Mouse (Mus musculus): ENCODE data around the gene Emc6. TPM values are rescaled to one million over a fixed set of nuclear protein-coding genes. Genes with fewer than 3 reads are reported as not detected.

The Emc6 gene
- polyA plus RNA-seq, 1 experiment from 2014 or later, result 132 TPM

GRCm38 (mm10) chr11:73160811-73161200, 16.0 kb downstream of the Emc6 start:
- DNase-seq (ENCODE audit: low spot score) (no peak), ATAC-seq (ENCODE audit: low FRiP score, low TSS enrichment) (no peak)
- TF ChIP-seq EP300 (optimal IDR thresholded peaks at IDR 0.05) (no peak), CTCF (IDR thresholded peaks at IDR 0.05; ENCODE audit: low read depth) (no peak)
- no peaks in the 10 kb centered on the region for H3K9me3 ChIP-seq (ENCODE audit: control insufficient read depth, low read length)
- no peaks in the 10 kb centered on the region for H3K27me3 ChIP-seq (ENCODE audit: control insufficient read depth, insufficient read depth, low read length)
- H3K4me1 ChIP-seq (replicated peaks; ENCODE audit: control insufficient read depth, insufficient read depth), result no peaks in the 10 kb centered on the region; the same call in 1 of the 2 replicates
- 24% methylated on average over 6 of the region's 6 CpGs for WGBS
- peak overlapping the region; percentile 67 for H3K4me2 ChIP-seq (replicated peaks; ENCODE audit: low read depth)
- H3K9ac ChIP-seq (ENCODE audit: low read length), result no peak overlapping the region
- no peaks in the 10 kb centered on the region for H3K36me3 ChIP-seq (ENCODE audit: control insufficient read depth, insufficient read depth, low read length)
- no peak overlapping the region for H3K27ac ChIP-seq (replicated peaks)
- peak overlapping the region; percentile 41; the same call in 1 of the 2 replicates for H3K4me3 ChIP-seq (ENCODE audit: low read depth, low read length)

- Histone ChIP-seq H3K4me2 (replicated peaks; ENCODE audit: low read depth) (peak within 1 kb of the TSS; percentile 67), H3K27ac (replicated peaks) (no peak within 1 kb of the TSS), H3K9ac (ENCODE audit: low read length) (peak within 1 kb of the TSS; percentile 51; the same call in 1 of the 2 replicates), H3K4me1 (replicated peaks; ENCODE audit: control insufficient read depth, insufficient read depth) (no peaks in the 10 kb centered on the region; the same call in 1 of the 2 replicates), H3K36me3 (ENCODE audit: control insufficient read depth, insufficient read depth, low read length) (no peaks in the 10 kb centered on the region), H3K9me3 (ENCODE audit: control insufficient read depth, low read length) (no peaks in the 10 kb centered on the region), H3K4me3 (ENCODE audit: low read depth, low read length) (peak within 1 kb of the TSS; percentile 41), H3K27me3 (ENCODE audit: control insufficient read depth, insufficient read depth, low read length) (no peaks in the 10 kb centered on the region)
- ATAC-seq (ENCODE audit: low FRiP score, low TSS enrichment) (0 out of 2 replicates have a peak, but pooled peaks have one; percentile 40), DNase-seq (ENCODE audit: low spot score) (peak; percentile 58)
- WGBS, result 4% methylated on average over 49 of the region's 49 CpGs
- TF ChIP-seq CTCF (IDR thresholded peaks at IDR 0.05; ENCODE audit: low read depth) (no peak), EP300 (optimal IDR thresholded peaks at IDR 0.05) (no peak)
Measured at GRCm38 (mm10) chr11:73159957-73160810, 16.7 kb downstream of the Emc6 start, which contains the start of gene P2rx5. Gene P2rx5, plus strand, starts transcription at chr11:73160421.

GRCm38 (mm10) chr11:73155071-73155470, 21.8 kb downstream of the Emc6 start:
- no peak overlapping the region for H3K4me3 ChIP-seq (ENCODE audit: low read depth, low read length)
- TF ChIP-seq CTCF (IDR thresholded peaks at IDR 0.05; ENCODE audit: low read depth) (no peak), EP300 (optimal IDR thresholded peaks at IDR 0.05) (no peak)
- no peak overlapping the region for H3K27ac ChIP-seq (replicated peaks)
- no peaks in the 10 kb centered on the region for H3K27me3 ChIP-seq (ENCODE audit: control insufficient read depth, insufficient read depth, low read length)
- DNase-seq (ENCODE audit: low spot score) (no peak), ATAC-seq (ENCODE audit: low FRiP score, low TSS enrichment) (no peak)
- no peak overlapping the region for H3K4me2 ChIP-seq (replicated peaks; ENCODE audit: low read depth)
- no peaks in the 10 kb centered on the region for H3K9me3 ChIP-seq (ENCODE audit: control insufficient read depth, low read length)
- no peak overlapping the region for H3K9ac ChIP-seq (ENCODE audit: low read length)
- H3K4me1 ChIP-seq (replicated peaks; ENCODE audit: control insufficient read depth, insufficient read depth), result no peaks in the 10 kb centered on the region
- H3K36me3 ChIP-seq (ENCODE audit: control insufficient read depth, insufficient read depth, low read length), result no peaks in the 10 kb centered on the region
- WGBS, result 66% methylated on average over 6 of the region's 6 CpGs

- Histone ChIP-seq H3K9me3 (ENCODE audit: control insufficient read depth, low read length) (no peaks in the 10 kb centered on the region), H3K36me3 (ENCODE audit: control insufficient read depth, insufficient read depth, low read length) (no peaks in the 10 kb centered on the region), H3K27ac (replicated peaks) (no peak overlapping the region), H3K9ac (ENCODE audit: low read length) (no peak overlapping the region), H3K4me2 (replicated peaks; ENCODE audit: low read depth) (no peak overlapping the region), H3K4me1 (replicated peaks; ENCODE audit: control insufficient read depth, insufficient read depth) (no peaks in the 10 kb centered on the region), H3K4me3 (ENCODE audit: low read depth, low read length) (no peak overlapping the region), H3K27me3 (ENCODE audit: control insufficient read depth, insufficient read depth, low read length) (no peaks in the 10 kb centered on the region)
- WGBS, result 80% methylated on average over 9 of the region's 9 CpGs
- DNase-seq (ENCODE audit: low spot score) (no peak), ATAC-seq (ENCODE audit: low FRiP score, low TSS enrichment) (no peak)
- TF ChIP-seq EP300 (optimal IDR thresholded peaks at IDR 0.05) (no peak), CTCF (IDR thresholded peaks at IDR 0.05; ENCODE audit: low read depth) (no peak)
Measured at GRCm38 (mm10) chr11:73148209-73148608, 28.6 kb downstream of the Emc6 start.

DNA sequence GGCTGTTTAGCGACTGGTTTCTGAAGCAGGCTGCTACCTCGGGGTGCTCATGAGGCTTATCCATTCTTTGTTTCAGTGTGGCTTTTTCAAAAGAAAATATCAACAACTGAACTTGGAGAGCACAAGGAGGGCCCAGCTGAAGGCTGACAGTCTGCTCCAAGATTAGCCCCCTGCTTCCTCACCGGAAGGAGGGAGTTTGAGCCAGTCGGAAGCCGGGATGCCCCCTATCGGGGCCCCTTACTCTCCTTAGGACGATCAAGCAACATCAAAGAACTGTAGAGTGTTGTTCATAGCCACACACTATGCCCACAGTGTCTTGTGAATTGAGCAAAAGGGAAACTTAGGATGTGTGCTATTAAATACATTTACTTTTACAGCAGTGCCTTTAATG, 29.9 kb downstream of the Emc6 start:
- H3K4me2 ChIP-seq (replicated peaks; ENCODE audit: low read depth), result no peak overlapping the region
- 50% methylated on average over 7 of the region's 7 CpGs for WGBS
- H3K9ac ChIP-seq (ENCODE audit: low read length), result no peak overlapping the region
- no peaks in the 10 kb centered on the region for H3K4me1 ChIP-seq (replicated peaks; ENCODE audit: control insufficient read depth, insufficient read depth)
- TF ChIP-seq EP300 (optimal IDR thresholded peaks at IDR 0.05) (no peak), CTCF (IDR thresholded peaks at IDR 0.05; ENCODE audit: low read depth) (no peak)
- ATAC-seq (ENCODE audit: low FRiP score, low TSS enrichment) (no peak), DNase-seq (ENCODE audit: low spot score) (no peak)
- no peaks in the 10 kb centered on the region for H3K9me3 ChIP-seq (ENCODE audit: control insufficient read depth, low read length)
- no peak overlapping the region for H3K27ac ChIP-seq (replicated peaks)
- H3K27me3 ChIP-seq (ENCODE audit: control insufficient read depth, insufficient read depth, low read length), result no peaks in the 10 kb centered on the region
- no peak overlapping the region for H3K4me3 ChIP-seq (ENCODE audit: low read depth, low read length)
- no peaks in the 10 kb centered on the region for H3K36me3 ChIP-seq (ENCODE audit: control insufficient read depth, insufficient read depth, low read length)
